Mouse (Mus musculus) CD4-positive helper T cell, adult 2 months (primary cell): ENCODE results near the gene Lifr.

Source experiments
- DNase-seq: peaks from one replicate; pipeline ENCODE4 v3.0.0-alpha.2; 2012; ENCODE audit warnings: low read depth, missing footprints, low spot score

Gene Lifr

GRCm38 (mm10) chr15:7128627-7129126 is 38.3 kb downstream of the Lifr start:
- no peak for DNase-seq

DNA sequence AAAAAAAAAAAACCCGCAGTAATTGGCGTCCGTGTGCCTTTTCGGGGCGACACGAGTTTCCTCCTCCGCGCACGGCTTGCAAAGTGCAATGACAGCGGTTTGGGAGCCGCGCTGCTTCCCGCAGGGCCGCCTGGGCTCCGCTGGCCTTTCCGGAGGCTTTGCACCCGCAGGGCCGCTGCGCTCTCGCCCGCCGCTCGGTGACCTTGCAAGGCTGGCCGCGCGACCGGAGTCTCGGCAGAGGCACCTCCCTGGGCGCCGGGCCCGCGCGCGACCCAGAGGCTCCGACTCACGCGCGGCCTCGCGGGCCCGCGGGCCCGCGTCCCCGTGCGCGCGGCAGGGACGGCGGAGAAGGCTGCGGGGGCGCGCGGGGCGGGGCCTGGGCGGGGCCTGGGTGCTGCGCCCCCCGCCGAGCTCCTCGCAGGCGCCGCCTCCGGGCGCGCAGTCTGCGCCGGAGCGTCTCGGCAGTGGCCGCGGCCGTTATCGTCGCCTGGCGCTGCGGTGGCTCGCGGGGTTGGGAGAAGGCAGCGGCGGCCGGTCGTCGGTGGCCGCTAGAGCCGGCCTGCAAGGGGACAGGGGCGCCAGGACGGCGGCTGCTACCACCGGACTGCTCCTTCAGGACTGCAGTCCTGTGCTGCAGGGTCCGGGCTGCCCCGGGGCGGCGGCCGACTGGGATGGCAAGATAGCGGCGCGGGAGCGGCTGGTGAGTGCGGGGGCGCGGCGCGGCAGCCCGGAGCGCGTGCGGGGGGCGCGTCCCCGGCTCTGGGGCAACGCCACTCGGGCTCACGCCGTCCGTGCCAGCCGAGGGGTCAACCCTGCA is 38.9 kb downstream of the Lifr start:
- no peak for DNase-seq

GRCm38 (mm10) chr15:7129944-7130287 is 39.5 kb downstream of the Lifr start:
- no peak for DNase-seq

GRCm38 (mm10) chr15:7130691-7131225 is 40.3 kb downstream of the Lifr start:
- no peak for DNase-seq

DNA sequence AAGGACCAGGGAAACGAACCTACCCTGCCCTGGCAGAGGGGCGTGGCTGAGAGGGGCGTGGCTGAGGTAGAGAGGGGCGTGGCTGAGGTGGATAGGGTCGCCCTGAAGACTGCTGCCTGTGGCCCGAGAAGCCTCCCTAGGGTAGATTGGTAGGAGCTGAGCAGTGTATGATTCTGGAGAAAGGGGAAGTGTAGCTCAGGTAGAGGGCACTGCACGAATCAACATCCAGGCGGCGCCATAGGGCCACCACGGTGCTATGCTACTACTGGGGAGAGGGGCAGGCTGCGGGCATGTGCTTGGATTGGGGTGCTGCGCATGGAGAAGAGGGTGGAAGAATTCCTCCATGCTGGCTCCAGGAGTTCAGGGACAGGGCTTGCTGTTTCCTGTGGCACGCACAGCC is 42.3 kb downstream of the Lifr start:
- DNase-seq: no peak

DNA sequence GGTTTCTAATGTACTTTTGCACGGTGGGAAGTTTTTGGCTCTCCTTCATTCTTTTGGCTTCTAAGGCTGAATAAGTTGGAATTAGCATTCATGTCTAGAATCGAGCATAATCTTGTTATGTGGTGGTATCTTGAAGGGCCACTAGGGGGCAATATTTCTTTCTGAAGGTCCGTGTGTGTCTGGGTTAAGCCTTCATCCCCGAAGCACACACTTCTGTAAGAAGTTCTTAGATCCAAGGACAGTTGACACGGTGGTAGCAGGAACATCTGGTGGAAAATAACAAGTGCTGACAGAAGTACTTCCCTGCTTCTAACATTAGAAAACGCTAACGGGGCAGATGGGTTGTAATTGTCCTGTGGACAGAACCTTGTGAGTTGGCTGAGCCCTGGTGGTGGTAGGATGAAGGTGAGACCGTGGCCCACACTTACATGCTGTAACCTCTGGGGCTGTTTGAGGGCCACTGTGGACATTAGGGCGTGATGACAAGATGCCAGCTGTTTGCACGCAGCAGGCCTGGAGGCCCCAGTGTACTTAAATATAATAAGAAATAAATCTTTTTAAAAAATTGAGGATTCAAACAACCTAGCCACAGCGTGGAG is 44.1 kb downstream of the Lifr start:
- no peak for DNase-seq

GRCm38 (mm10) chr15:7135982-7136562 is 45.7 kb downstream of the Lifr start:
- DNase-seq: no peak

GRCm38 (mm10) chr15:7136912-7137311 is 46.5 kb downstream of the Lifr start:
- DNase-seq: no peak

DNA sequence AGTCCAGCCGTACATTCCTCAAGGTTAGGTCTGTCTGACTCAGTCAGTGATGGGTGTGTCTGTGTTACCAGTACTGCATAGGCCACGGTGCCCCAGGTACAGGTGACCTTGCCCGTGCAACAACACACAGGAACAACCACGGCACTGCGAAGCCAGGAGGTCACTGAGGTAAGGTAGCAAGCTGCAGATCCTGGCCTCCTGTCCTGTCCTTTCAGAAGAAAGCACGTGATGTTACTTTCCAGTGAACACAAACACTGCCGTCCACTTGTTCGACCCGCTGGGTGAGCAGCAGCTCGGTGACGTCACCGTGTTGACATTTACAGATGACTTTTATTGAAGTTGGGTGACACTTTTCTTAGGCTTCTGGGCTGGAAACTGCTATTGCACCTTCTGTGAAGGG is 47.2 kb downstream of the Lifr start:
- DNase-seq: no peak

DNA sequence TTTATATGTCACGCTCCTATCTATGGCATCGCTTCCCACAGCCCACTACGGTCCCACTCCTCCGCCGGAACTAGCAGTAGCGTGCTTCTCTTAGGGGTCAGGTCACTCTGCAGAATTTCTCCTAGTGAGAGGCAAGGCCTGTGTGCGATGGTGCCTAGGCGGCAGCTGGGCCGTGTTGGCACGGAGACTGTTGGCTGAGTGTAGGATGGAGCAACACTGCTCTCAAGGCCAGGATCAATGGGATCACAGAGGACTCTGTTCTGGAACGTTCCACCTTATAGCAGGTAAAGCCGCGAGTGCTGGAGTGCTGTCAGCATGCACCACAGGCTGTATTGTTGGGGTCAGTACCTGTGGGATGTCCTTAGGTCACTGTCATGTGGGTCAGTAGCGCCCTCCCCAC is 48.1 kb downstream of the Lifr start:
- no peak for DNase-seq

DNA sequence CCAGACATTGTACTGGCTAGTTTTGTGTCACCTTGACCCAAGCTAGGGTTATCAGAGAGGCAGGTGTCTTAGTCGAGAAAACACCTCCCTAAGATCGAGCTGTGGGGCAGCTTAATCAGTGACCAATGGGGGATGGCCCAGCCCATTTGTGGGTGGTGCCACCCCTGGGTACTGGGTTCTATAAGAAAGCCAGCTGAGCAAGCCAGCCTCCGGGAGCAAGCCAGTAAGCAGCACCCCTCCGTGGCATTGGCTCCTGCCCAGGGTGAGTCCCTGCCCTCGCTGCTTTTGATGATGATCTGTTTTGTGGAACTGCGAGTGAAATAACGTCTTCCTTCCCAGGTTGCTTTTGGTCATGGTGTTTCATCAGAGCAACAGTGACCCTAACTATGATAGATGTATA is 49.9 kb downstream of the Lifr start:
- no peak for DNase-seq

DNA sequence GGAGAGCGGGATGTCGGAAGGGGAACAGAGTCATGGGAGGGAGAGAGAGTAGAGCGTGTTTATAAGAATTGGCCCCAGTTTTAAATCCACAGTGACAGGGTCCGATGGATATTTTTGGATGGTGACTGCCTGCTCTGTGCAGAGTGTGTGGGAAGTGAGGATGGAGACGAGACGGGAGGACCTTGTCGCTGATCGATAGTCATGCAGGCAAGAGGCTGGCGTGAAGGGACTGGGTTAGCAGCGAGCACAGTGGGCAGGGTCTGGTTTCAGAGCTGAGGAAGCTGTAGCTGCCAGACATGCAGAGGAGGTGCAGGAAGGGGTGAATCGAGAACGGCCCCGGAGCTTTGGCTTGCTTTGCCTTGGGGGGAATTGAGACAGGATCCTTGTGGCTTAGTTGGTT is 50.8 kb downstream of the Lifr start:
- DNase-seq: no peak

- DNase-seq: no peak
Measured at GRCm38 (mm10) chr15:7143689-7144170, 53.3 kb downstream of the Lifr start.

DNA sequence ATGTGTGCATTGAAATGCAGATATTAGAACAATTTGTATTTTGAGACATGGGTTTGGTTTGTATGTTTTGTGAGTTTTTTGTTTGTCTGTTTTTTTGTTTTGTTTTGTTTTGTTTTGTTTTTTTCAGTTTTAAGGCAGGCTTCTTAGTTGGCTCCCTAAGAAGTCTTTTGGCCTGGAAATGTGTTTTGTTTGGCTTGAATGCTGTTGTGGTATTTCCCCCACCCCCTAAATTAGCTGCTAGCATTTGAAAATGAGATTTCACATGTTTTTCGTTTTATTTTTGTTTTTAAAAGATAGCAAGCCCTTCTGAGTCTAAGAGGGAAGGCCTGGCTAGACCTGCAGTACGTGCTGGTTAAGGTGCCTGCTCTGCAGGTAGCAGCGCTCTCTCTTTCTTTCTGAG is 54.1 kb downstream of the Lifr start:
- no peak for DNase-seq

- DNase-seq: no peak
Measured at GRCm38 (mm10) chr15:7144942-7145341, 54.5 kb downstream of the Lifr start.

DNA sequence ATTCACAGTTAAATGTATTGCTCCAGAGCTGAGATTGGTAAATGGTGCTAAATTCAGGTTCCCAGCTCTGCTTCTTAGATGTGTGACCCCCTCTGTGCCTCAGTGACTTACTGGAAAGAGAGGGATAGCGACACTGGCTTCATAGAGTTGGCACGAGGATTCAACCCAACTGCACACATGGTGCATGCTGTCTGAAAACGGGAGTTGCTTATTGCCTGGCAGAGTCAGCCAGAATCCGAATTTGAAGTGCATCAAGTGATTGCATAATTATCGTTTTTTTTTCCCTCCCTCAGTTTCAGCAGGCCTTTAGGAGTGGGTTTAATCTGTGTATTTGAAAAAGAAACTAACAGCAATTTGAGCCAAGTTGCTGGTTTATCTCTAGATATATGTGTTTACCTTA is 55.1 kb downstream of the Lifr start:
- DNase-seq: no peak

DNA sequence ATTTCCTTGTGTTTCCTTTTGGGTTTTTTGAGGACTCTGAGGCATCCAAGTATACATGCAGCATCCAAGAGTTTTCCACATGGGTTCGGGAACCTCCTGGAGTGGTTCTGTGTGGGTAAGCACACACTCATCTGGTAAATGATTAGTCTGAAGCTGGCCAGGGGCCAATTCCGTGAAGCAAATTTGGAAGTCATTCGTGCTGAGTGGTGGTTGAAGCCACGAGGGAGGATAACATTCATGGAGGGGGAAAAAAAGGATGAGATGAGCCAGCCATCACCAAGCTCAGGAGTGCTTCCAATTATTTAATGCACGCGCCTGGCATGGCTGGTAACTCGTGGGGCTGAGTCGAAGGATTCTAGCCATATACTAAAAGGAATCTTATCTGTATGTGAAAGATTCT is 56.1 kb downstream of the Lifr start:
- no peak for DNase-seq

DNA sequence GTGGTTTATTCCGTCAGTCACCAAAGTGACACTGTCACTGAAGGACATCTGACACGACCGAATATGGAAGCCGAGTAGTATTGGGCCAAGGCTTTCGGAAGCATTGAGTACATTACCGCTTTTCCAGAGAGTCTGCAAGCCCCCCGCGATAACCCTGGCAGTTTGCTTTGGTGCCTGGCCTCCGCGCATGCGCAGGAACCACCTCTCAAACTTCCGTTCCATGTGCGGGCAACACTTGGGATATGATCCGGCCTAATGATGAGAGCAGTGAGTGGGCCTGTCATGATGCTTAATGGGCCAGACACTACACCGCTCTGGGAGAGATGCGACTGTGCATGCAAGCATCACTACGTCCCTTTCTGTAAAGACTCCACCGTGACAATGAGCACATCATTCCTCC is 59.4 kb downstream of the Lifr start:
- DNase-seq: no peak

- DNase-seq: no peak
Measured at GRCm38 (mm10) chr15:7150591-7150990, 60.2 kb downstream of the Lifr start.

GRCm38 (mm10) chr15:7152116-7152760 is 61.8 kb downstream of the Lifr start:
- no peak for DNase-seq

- DNase-seq: no peak
Measured at GRCm38 (mm10) chr15:7154010-7154736, 63.8 kb downstream of the Lifr start.
